Mouse (Mus musculus): ENCODE measurements at regions not wholly inside any gene's neighbourhood (a gene's known extent, or its start where the extent isn't known, plus 50 kb on each side); places are given as distances from the start of the nearest gene placed in this dataset.

GRCm38 (mm10) chr12:67929842-67930241 is 707.5 kb upstream of the Mdga2 start:
- no peak for DNase-seq

GRCm38 (mm10) chr12:67914603-67915002 is 692.3 kb upstream of the Mdga2 start:
- DNase-seq = no peak

GRCm38 (mm10) chr12:67887296-67887695 is 664.9 kb upstream of the Mdga2 start:
- DNase-seq = no peak

- peak in 1 of 2 experiments; percentile 4 for DNase-seq
These were observed 640.3 kb upstream of the Mdga2 start for GRCm38 (mm10) chr12:67862615-67863014.

GRCm38 (mm10) chr12:67860713-67861112 is 638.4 kb upstream of the Mdga2 start:
- DNase-seq = no peak

- no peak for DNase-seq
These were observed 630.3 kb upstream of the Mdga2 start for GRCm38 (mm10) chr12:67852625-67853024.

- no peak for DNase-seq
These were observed 625.2 kb upstream of the Mdga2 start for GRCm38 (mm10) chr12:67847517-67847916.

GRCm38 (mm10) chr12:67804297-67804696 is 581.9 kb upstream of the Mdga2 start:
- peak; percentile 94 to 97 for DNase-seq

GRCm38 (mm10) chr12:67799776-67800175 is 577.4 kb upstream of the Mdga2 start:
- no peak for DNase-seq

Data from cerebellum, postnatal 25 days (tissue).